Mouse (Mus musculus): ENCODE results near the gene Ccnj. TPM values are rescaled to one million over a fixed set of nuclear protein-coding genes. Genes with fewer than 3 reads are reported as not detected.

Gene Ccnj
- 3.6 and 3.8 TPM in 2 replicates for polyA plus RNA-seq (2012; ENCODE audit: insufficient read depth, insufficient read length, missing spikeins)

- Histone ChIP-seq H3K4me3 (ENCODE audit: insufficient read depth, low read length) (peak within 1 kb of the TSS; percentile 77), H3K27ac (ENCODE audit: insufficient read depth, low read depth, low read length) (peak within 1 kb of the TSS; percentile 28), H3K4me1 (ENCODE audit: control insufficient read depth, insufficient read depth, low read length) (peaks cover 4% of the 10 kb centered on the region; the same call in 1 of the 2 replicates)
- TF ChIP-seq POLR2A (IDR thresholded peaks at IDR 0.05; ENCODE audit: borderline replicate concordance, low read depth, low read length) (no peak), CTCF (IDR thresholded peaks at IDR 0.05; ENCODE audit: low read depth, low read length) (no peak)
Observed at GRCm38 (mm10) chr19:40830703-40831415, at the start of gene Ccnj. Ccnj (plus strand) TSS chr19:40831279.

- Histone ChIP-seq H3K4me3 (ENCODE audit: insufficient read depth, low read length) (no peak overlapping the region), H3K4me1 (ENCODE audit: control insufficient read depth, insufficient read depth, low read length) (peaks cover 12% of the 10 kb centered on the region), H3K27ac (ENCODE audit: insufficient read depth, low read depth, low read length) (no peak overlapping the region)
- no peak for TF ChIP-seq CTCF (IDR thresholded peaks at IDR 0.05; ENCODE audit: low read depth, low read length)
- TF ChIP-seq POLR2A (IDR thresholded peaks at IDR 0.05; ENCODE audit: borderline replicate concordance, low read depth, low read length): no peak
Observed at GRCm38 (mm10) chr19:40788004-40788714, 42.9 kb upstream of the Ccnj start.

- H3K27ac ChIP-seq (ENCODE audit: insufficient read depth, low read depth, low read length): no peak overlapping the region
- H3K4me1 ChIP-seq (ENCODE audit: control insufficient read depth, insufficient read depth, low read length): peaks cover 12% of the 10 kb centered on the region
- TF ChIP-seq POLR2A (IDR thresholded peaks at IDR 0.05; ENCODE audit: borderline replicate concordance, low read depth, low read length) (no peak), CTCF (IDR thresholded peaks at IDR 0.05; ENCODE audit: low read depth, low read length) (no peak)
- H3K4me3 ChIP-seq (ENCODE audit: insufficient read depth, low read length): no peak overlapping the region
Observed at GRCm38 (mm10) chr19:40788715-40789084, 42.4 kb upstream of the Ccnj start.

GRCm38 (mm10) chr19:40805176-40805737, 25.8 kb upstream of the Ccnj start:
- no peak overlapping the region for H3K4me3 ChIP-seq (ENCODE audit: insufficient read depth, low read length)
- H3K4me1 ChIP-seq (ENCODE audit: control insufficient read depth, insufficient read depth, low read length): no peaks in the 10 kb centered on the region
- H3K27ac ChIP-seq (ENCODE audit: insufficient read depth, low read depth, low read length): no peak overlapping the region
- no peak for TF ChIP-seq POLR2A (IDR thresholded peaks at IDR 0.05; ENCODE audit: borderline replicate concordance, low read depth, low read length)
- TF ChIP-seq CTCF (IDR thresholded peaks at IDR 0.05; ENCODE audit: low read depth, low read length): no peak

- Histone ChIP-seq H3K27ac (ENCODE audit: insufficient read depth, low read depth, low read length) (no peak overlapping the region), H3K4me3 (ENCODE audit: insufficient read depth, low read length) (no peak overlapping the region), H3K4me1 (ENCODE audit: control insufficient read depth, insufficient read depth, low read length) (no peaks in the 10 kb centered on the region)
- TF ChIP-seq CTCF (IDR thresholded peaks at IDR 0.05; ENCODE audit: low read depth, low read length) (no peak), POLR2A (IDR thresholded peaks at IDR 0.05; ENCODE audit: borderline replicate concordance, low read depth, low read length) (no peak)
Observed at GRCm38 (mm10) chr19:40809858-40810257, 21.2 kb upstream of the Ccnj start.

GRCm38 (mm10) chr19:40811840-40812239, 19.2 kb upstream of the Ccnj start:
- no peak for TF ChIP-seq CTCF (IDR thresholded peaks at IDR 0.05; ENCODE audit: low read depth, low read length)
- no peak for TF ChIP-seq POLR2A (IDR thresholded peaks at IDR 0.05; ENCODE audit: borderline replicate concordance, low read depth, low read length)
- no peaks in the 10 kb centered on the region for H3K4me1 ChIP-seq (ENCODE audit: control insufficient read depth, insufficient read depth, low read length)
- no peak overlapping the region for H3K4me3 ChIP-seq (ENCODE audit: insufficient read depth, low read length)
- no peak overlapping the region for H3K27ac ChIP-seq (ENCODE audit: insufficient read depth, low read depth, low read length)

GRCm38 (mm10) chr19:40812778-40813177, 18.3 kb upstream of the Ccnj start:
- Histone ChIP-seq H3K27ac (ENCODE audit: insufficient read depth, low read depth, low read length) (no peak overlapping the region), H3K4me1 (ENCODE audit: control insufficient read depth, insufficient read depth, low read length) (peaks cover under 1% of the 10 kb centered on the region; the same call in 1 of the 2 replicates), H3K4me3 (ENCODE audit: insufficient read depth, low read length) (no peak overlapping the region)
- TF ChIP-seq POLR2A (IDR thresholded peaks at IDR 0.05; ENCODE audit: borderline replicate concordance, low read depth, low read length): no peak

- Histone ChIP-seq H3K27ac (ENCODE audit: insufficient read depth, low read depth, low read length) (no peak overlapping the region), H3K4me3 (ENCODE audit: insufficient read depth, low read length) (no peak overlapping the region), H3K4me1 (ENCODE audit: control insufficient read depth, insufficient read depth, low read length) (peaks cover 7% of the 10 kb centered on the region)
- TF ChIP-seq CTCF (IDR thresholded peaks at IDR 0.05; ENCODE audit: low read depth, low read length): no peak
- TF ChIP-seq POLR2A (IDR thresholded peaks at IDR 0.05; ENCODE audit: borderline replicate concordance, low read depth, low read length): no peak
Observed at GRCm38 (mm10) chr19:40813385-40813784, 17.7 kb upstream of the Ccnj start.

- no peak overlapping the region for H3K27ac ChIP-seq (ENCODE audit: insufficient read depth, low read depth, low read length)
- peaks cover 16% of the 10 kb centered on the region for H3K4me1 ChIP-seq (ENCODE audit: control insufficient read depth, insufficient read depth, low read length)
- no peak overlapping the region for H3K4me3 ChIP-seq (ENCODE audit: insufficient read depth, low read length)
- TF ChIP-seq CTCF (IDR thresholded peaks at IDR 0.05; ENCODE audit: low read depth, low read length): no peak
- no peak for TF ChIP-seq POLR2A (IDR thresholded peaks at IDR 0.05; ENCODE audit: borderline replicate concordance, low read depth, low read length)
Observed at GRCm38 (mm10) chr19:40815645-40816183, 15.4 kb upstream of the Ccnj start.

Measured in bone marrow macrophage, adult 2 months (primary cell).